Mouse (Mus musculus) cerebellum, adult 2 months (tissue): Measurements from ENCODE around the gene Lig3.

Experiments
- CTCF ChIP-seq: fragments of 200-500 bp; IDR thresholded peaks from 2 replicates; pipeline ENCODE4 v1.5.1; 2011; ENCODE audit warnings: low read depth, mild to moderate bottlenecking, control low read depth, low read length, moderate library complexity, borderline replicate concordance; ENCODE audit not compliant: insufficient read depth
- POLR2A ChIP-seq: fragments of 200-500 bp; IDR thresholded peaks from 2 replicates; pipeline ENCODE4 v1.6.1; 2011; ENCODE audit warnings: low read length, control low read depth, borderline replicate concordance; ENCODE audit not compliant: insufficient read depth

GRCm38 (mm10) chr11:82850259-82850658, 69.4 kb downstream of the Lig3 start:
- TF ChIP-seq POLR2A, result no peak
- TF ChIP-seq CTCF, result no peak
